17 mouse cellular contexts compared by ENCODE assay signal in the genomic region with DNA sequence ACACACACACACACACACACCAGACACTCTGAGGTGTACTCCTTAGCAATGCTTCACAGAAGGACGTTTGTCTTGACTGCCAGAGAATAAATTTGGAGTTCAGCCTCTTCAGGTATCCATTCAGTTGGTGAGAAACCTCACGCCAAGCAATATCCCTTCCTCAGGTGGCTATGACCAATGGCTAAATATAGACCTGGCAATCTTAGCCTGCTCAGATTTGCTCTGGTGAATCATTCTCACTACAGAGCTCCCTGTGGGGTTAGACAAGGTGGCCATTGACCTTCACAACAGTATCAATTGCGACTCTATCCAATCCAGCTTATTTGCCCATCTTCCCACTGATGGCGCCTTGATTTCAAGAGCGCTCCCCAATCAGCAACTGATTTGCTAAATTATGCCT.
"Had no signal": no experiment of that assay in that cellular context is flagged by ENCODE, and none has a peak within 500 bp of the region (broad histone marks: within the 10 kb centered on the region; RNA-seq: fewer than 3 reads in every experiment).

No protein-coding gene starts in this region.

- ATAC-seq: lung, postnatal 0 days; midbrain, embryonic 13.5 days; midbrain, embryonic 15.5 days had no signal

- H3K4me3 ChIP-seq: lung, embryonic 15.5 days; megakaryocyte, embryonic 14.5 days; midbrain, embryonic 13.5 days; midbrain, embryonic 15.5 days; neural tube, embryonic 12.5 days; stomach, embryonic 15.5 days had no signal

- H3K9me3 ChIP-seq: lung, embryonic 15.5 days; midbrain, embryonic 13.5 days; midbrain, embryonic 15.5 days; neural tube, embryonic 12.5 days; stomach, embryonic 15.5 days had no signal

- H3K27me3 ChIP-seq: lung, embryonic 15.5 days; megakaryocyte, embryonic 14.5 days; midbrain, embryonic 13.5 days; midbrain, embryonic 15.5 days; neural tube, embryonic 12.5 days; stomach, embryonic 15.5 days had no signal

- H3K4me1 ChIP-seq: lung, embryonic 15.5 days; megakaryocyte, embryonic 14.5 days; midbrain, embryonic 15.5 days; stomach, embryonic 15.5 days had no signal

- H3K9ac ChIP-seq: lung, embryonic 15.5 days; midbrain, embryonic 13.5 days; midbrain, embryonic 15.5 days; neural tube, embryonic 12.5 days; stomach, embryonic 15.5 days had no signal

- DNase-seq: lung, adult 2 months; lung, postnatal 14 days; lung, postnatal 36 days; right cerebral cortex, postnatal 14 days; thymus, adult 2 months; thymus, postnatal 25 days; thymus, postnatal 4 days had no signal

- H3K4me2 ChIP-seq: lung, embryonic 15.5 days; midbrain, embryonic 11.5 days; midbrain, embryonic 13.5 days; midbrain, embryonic 15.5 days; neural tube, embryonic 12.5 days; stomach, embryonic 15.5 days had no signal

- H3K27ac ChIP-seq: lung, embryonic 15.5 days; macrophage; midbrain, embryonic 13.5 days; midbrain, embryonic 15.5 days; neural tube, embryonic 12.5 days; stomach, embryonic 15.5 days; stomach, postnatal 0 days had no signal

- H3K36me3 ChIP-seq: lung, embryonic 15.5 days; midbrain, embryonic 13.5 days; midbrain, embryonic 15.5 days; neural tube, embryonic 12.5 days; stomach, embryonic 15.5 days had no signal
